Mouse (Mus musculus): ENCODE results near the gene Tnni3.

Gene Tnni3

GRCm38 (mm10) chr7:4521231-4522003, 2.6 kb downstream of the Tnni3 start:
- no peak for DNase-seq (ENCODE audit: low read depth)

GRCm38 (mm10) chr7:4518487-4518886, 5.5 kb downstream of the Tnni3 start:
- DNase-seq (ENCODE audit: low read depth): no peak

- no peak for DNase-seq (ENCODE audit: low read depth)
These were observed 7.5 kb downstream of the Tnni3 start, which contains the start of gene Tnnt1 for GRCm38 (mm10) chr7:4516332-4517050. Gene Tnnt1, minus strand, starts transcription at chr7:4516382.

GRCm38 (mm10) chr7:4515853-4516252, 8.2 kb downstream of the Tnni3 start:
- no peak for DNase-seq (ENCODE audit: low read depth)

GRCm38 (mm10) chr7:4513829-4514712, 10.0 kb downstream of the Tnni3 start:
- DNase-seq (ENCODE audit: low read depth): peak; percentile 13

GRCm38 (mm10) chr7:4513236-4513635, 10.8 kb downstream of the Tnni3 start:
- peak; percentile 79 for DNase-seq (ENCODE audit: low read depth)

- no peak for DNase-seq (ENCODE audit: low read depth)
These were observed 12.4 kb downstream of the Tnni3 start for GRCm38 (mm10) chr7:4511489-4512224.

- DNase-seq (ENCODE audit: low read depth): peak; percentile 73
These were observed 14.0 kb downstream of the Tnni3 start for GRCm38 (mm10) chr7:4509863-4510608.

- no peak for DNase-seq (ENCODE audit: low read depth)
These were observed 15.3 kb downstream of the Tnni3 start for GRCm38 (mm10) chr7:4508739-4509116.

GRCm38 (mm10) chr7:4508062-4508738, 15.8 kb downstream of the Tnni3 start:
- no peak for DNase-seq (ENCODE audit: low read depth)

GRCm38 (mm10) chr7:4507220-4507619, 16.8 kb downstream of the Tnni3 start:
- no peak for DNase-seq (ENCODE audit: low read depth)

GRCm38 (mm10) chr7:4504646-4505435, 19.2 kb downstream of the Tnni3 start:
- no peak for DNase-seq (ENCODE audit: low read depth)

GRCm38 (mm10) chr7:4503858-4504257, 20.2 kb downstream of the Tnni3 start:
- no peak for DNase-seq (ENCODE audit: low read depth)

- no peak for DNase-seq (ENCODE audit: low read depth)
These were observed 20.9 kb downstream of the Tnni3 start for GRCm38 (mm10) chr7:4503100-4503499.

GRCm38 (mm10) chr7:4502421-4503090, 21.5 kb downstream of the Tnni3 start:
- peak; percentile 69 for DNase-seq (ENCODE audit: low read depth)

- DNase-seq (ENCODE audit: low read depth): peak; percentile 96
These were observed 22.3 kb downstream of the Tnni3 start, which contains the start of gene Ppp1r12c for GRCm38 (mm10) chr7:4501558-4502397. Gene Ppp1r12c, minus strand, starts transcription at chr7:4501680.

- no peak for DNase-seq (ENCODE audit: low read depth)
These were observed 23.0 kb downstream of the Tnni3 start for GRCm38 (mm10) chr7:4500892-4501471.

- DNase-seq (ENCODE audit: low read depth): no peak
These were observed 25.0 kb downstream of the Tnni3 start for GRCm38 (mm10) chr7:4499034-4499433.
